Mouse (Mus musculus) erythroid progenitor cell, adult 5-6 weeks (primary cell): ENCODE data around the gene Lrrc36. TPM values are rescaled to one million over a fixed set of nuclear protein-coding genes. Genes with fewer than 3 reads are reported as not detected.

ENCODE experiments used
- ATAC-seq: replicated peaks from 2 replicates; pipeline ENCODE4 v1.8.0; 2016; ENCODE audit warnings: moderate number of reproducible peaks, mild to moderate bottlenecking, moderate TSS enrichment, inconsistent platforms; ENCODE audit not compliant: poor library complexity, low FRiP score, severe bottlenecking
- total RNA-seq, 2 experiments: library from RNA; stranded (forward) in 1 of 2; stranded (reverse) in 1 of 2; fragments of 150-400 nt in 1 of 2; fragments of 186-747, 209-891 nt in 1 of 2; gene quantifications; 2 replicates each; pipeline versions ENCODE4 v1.2.3 to v1.2.4; 2015 to 2017; ENCODE audit warnings: low replicate concordance in 2 of 2

The Lrrc36 gene
- total RNA-seq, 2 experiments from 2014 or later, result not detected

DNA sequence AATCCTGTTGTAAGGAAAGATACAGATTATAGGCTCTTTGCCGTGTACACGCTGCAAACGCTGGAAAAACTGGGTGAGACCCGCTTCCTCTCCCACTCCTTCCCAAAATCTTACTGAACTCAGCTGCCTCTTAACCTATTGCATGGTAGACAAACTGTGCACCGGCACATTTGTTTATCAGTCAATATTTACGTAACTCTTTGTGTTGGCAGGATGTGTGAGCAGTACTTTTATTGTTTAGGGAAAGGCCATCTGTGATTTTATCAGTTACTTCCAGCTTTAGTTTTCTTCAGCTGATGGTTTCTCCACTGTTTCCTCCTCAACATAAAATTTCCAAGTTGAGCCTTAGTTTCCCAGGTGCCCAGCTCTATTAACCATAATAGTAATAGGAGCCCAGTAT lies 13.5 kb downstream of the Lrrc36 start:
- ATAC-seq, result no peak

DNA sequence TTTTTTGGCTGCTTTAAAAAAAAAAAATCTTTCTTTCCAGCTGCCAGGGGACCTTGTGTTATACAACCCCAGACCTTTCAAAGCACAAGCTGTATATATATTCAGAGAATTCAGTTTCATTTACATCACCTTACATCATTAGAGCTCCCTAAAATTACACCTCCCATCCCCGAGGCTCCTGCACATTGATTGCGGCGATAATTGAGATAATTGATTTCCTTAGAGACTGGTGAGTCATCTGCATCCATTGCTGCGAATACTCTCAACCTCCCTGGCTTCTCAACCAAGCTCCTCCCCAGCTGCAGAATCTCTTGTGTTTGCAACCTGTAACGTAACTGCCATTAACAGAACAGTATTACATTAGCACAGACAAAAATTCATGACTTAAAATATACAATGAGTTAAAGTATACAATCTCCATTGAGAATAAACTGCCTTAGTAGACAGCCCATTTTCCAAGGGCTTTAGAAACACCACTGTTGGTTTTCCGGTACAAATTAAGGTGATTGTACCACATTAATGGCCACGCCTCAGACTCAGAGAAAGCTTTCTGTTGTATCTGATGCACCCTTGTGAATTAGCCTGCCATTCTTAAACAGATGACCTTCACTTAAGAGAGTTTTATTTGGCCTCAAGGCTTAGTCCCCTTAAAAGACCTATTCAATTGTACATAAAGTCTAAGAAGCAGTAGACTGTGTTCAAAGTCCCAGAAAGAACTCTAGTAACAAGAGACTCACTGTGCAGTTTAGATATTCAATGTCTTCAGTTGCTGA lies 18.6 kb downstream of the Lrrc36 start:
- no peak for ATAC-seq

DNA sequence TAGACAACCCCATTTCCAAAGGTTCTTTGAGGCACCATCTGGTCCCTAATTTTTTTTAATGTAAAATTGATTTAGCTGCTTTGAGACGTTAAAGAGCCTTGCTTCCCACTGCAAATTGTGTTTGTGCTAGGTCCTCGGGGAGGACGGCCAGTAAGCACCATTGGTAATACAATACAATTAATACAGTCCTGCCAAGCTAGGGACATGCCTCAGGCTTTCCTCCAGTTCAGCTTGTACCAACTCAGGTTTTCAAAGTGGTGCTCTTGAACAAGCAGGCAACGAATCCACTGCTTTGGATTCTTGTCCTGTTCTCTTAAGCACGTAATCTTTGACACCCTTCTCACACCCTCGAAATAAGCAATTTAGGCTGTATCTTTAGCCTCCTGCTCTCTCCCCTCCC lies 19.6 kb downstream of the Lrrc36 start:
- ATAC-seq, result no peak

DNA sequence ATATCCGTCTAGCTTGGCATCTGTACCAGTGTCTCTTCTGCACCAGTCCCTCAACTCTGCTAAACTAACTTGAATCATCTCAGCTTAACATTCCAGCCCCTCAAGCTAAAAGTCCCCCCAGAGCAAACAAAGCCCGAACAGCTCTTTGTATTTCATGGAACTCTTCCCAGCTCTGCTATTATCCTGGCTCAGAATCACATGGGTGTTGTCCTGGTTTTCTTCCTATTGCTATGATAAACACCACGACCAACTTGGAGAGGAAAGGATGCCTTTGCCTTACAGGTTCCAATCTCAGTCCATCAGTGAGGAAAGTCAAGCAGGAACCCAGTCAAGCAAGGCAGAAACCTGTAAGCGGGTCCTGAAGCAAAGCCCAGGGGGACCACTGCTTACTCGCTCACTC lies 20.1 kb downstream of the Lrrc36 start:
- 0 out of 2 replicates have a peak, but pooled peaks have one; percentile 19 for ATAC-seq

DNA sequence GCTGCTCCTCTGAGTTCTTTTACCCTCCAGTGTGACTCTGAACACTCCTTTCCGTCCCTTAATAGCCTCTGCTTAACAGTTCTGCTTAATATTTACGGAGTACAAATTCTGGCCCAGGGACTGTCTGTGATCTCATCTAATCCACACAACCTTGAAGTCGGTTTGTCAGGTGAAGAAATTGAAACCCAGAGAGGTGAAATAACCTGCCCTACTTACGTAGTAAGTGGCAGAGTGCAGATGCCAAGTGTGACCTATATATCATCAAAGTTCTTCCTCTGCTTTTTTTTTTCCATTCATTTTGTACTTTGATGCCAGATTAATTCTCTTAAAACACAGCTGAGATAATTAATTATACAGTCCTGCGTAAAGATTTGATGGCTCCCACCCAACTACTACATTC lies 20.8 kb downstream of the Lrrc36 start:
- ATAC-seq, result no peak

DNA sequence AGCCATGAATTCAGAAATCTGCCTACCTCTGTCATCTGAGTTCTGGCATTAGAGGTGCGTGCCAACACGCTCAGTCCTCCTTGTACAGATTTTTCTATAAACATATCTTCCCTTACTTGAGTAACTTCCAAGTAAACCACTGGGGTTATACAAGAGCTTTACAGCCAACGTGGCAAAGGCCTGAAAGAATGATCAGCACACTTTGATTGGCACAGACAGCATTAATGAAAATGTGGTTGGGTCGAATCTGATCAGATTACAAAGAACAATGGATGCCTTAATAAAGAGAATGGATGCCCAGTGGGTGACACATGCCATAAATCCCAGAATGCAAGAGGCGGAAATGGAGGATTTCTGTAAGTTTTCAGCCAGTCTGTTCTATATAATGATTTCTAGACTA lies 22.8 kb downstream of the Lrrc36 start:
- no peak for ATAC-seq

DNA sequence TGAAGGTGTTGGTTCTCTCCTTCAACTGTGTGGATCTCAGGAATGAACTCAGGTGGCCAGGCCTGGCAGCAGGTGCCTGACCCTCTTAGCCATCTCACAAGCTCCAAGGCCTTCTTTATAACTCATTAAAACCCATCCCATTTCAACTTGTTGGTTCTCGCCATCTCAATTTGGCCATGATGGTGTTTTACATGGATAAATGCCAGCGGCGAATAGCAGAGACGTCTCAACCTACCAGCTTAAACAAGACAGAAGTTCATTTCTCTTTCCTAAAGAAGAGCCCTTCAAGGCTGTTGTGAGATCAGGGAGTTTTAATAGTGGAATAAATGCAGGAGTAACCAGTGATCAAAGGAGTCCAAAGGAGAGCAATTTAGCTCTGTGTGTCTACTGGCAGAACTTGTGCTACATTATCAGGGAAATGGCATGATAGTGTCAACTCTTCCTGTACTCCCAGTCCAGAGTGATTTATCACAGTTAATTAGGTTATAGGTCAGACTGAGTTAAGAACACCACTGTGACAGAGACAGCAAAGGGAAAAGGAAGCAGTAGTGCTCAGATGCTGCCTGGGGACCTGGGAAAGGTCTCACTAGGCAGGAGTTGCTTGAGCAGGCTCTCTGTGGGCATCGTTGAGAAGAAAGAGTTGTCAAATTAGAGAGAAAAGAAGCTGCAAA lies 23.8 kb downstream of the Lrrc36 start:
- no peak for ATAC-seq

DNA sequence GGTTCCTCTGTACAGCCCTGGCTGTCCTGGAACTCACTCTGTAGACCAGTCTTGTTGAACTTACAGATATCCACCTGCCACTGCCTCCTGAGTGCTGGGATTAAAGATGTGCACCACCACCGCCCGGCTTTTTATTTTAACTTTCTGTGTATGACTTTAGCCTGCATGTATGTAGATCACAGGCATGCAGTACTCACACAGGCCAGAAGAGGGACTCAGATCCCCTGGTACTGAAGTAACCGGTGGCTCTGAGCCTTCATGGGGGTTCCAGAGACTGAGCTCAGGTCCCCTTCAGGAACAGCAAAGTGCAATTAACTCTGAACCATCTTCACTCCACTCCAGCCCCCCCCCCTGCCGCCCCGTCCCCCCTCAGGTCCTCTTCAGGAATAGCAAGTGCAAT lies 25.5 kb downstream of the Lrrc36 start:
- ATAC-seq, result peak; percentile 77

DNA sequence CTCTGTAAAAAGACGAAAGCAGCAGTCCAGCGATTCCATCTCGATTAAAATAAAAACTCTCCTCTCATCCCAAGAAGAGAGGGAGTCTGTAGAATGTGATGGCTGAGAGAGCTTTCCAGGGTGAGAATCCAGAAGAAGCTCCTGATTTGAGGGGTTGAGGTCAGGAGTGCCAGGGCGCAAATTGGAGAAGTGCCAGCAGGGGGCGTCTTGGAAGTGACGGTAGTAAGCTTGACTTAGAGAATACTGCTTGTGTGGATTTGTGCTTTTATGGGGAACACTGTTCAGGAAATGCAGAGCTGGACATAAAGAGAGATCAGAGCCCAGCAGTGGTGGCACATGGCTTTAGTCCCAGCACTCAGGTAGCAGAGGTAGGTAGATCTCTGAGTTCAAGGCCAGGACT lies 28.1 kb downstream of the Lrrc36 start:
- peak; percentile 65; the same call in 1 of the 2 replicates for ATAC-seq

DNA sequence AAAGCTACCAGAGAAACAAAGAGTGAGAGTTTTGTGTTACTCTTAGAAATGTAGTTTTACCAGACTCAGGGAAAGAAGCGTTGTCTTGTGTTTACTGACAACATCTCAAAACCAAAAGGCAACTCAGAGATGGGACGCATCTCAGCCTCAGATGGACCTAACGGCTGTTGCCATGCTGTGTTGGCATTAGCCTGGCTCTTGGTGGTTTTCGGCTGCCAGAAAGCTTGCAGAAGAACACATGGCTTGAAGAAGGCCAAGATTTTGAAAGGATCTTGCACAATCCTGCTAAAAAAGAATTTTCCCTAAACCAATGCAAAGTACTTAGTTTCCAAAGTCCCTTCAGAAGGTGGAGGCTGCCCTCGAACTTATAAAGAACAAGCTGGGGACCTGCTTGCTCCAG lies 29.3 kb downstream of the Lrrc36 start:
- no peak for ATAC-seq

DNA sequence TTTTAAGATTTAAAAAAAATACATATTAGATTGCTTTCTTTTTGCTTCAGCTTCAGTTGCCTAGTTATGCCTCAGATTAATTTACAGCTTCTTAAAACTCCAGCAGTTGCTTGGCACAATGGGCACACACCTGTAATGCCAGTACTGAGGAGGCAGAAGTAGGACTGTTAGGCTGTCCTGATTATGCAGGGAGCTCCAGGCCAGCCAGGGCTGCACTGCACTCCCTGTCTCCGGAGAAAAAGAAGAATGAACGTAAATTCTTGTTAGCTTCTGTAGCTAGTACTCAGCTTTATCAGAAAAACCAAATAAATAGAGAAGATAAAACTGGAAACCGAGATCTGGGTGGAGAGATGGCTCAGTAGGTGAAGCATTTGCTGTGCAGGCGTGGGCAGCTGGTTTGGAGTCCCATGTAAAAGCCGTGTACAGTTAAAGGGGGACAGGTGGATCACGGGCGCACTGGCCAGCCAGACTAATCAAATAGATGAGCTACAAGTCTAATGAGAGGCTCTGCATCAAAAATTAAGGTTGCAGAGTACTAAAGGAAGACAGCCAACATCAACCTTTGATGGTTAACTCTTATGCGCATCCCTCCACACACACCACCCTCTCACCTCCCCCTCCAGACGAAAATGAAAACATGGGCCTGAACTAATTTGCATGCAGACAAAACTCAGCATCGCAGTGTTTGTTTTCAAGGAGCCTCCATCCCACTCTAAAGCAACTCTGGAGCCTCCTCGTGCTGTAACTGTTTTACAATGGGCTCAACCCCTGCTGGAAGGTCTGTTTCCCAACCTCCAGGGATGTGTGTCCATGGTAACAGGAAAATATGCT lies 32.1 kb downstream of the Lrrc36 start:
- ATAC-seq, result no peak

DNA sequence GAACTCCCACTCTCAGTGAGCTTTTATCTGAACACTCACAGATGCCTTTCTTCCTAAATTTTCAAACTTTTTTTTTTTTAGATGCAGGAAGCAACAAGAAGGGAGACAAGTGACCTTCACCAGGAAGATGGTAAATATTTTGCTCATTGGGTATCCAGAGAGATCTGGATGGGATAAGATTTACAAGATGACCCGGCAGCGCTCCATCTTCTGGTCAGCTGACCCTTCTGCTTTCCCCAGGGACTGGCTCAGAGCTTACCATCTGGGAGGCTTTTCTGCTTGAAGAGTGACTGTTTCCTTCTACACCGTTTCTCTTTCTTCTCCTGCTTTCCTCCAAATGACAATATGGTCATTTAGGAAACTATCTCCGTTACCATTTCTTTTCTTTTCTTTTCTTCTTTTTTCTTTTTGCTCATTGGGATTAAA lies 32.8 kb downstream of the Lrrc36 start:
- no peak for ATAC-seq

DNA sequence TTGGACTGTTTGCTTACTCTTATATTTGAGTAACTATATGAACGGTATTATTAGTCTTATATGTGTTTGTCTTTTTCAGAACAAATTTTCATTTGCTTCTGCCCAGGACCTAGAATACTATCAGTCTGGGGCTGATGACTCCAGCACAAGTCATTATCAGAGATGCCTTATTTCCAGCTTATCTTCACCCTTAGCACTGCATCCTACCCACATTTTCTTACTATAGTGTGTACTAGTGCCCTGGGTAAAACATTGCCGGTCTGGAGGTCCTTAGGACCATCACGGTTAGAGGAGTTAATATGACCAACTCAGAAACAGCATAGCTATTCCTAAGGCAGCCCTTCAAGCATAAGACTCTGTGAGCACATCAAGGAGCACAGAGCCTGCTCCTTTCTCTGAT lies 34.8 kb downstream of the Lrrc36 start:
- ATAC-seq, result peak; percentile 82

DNA sequence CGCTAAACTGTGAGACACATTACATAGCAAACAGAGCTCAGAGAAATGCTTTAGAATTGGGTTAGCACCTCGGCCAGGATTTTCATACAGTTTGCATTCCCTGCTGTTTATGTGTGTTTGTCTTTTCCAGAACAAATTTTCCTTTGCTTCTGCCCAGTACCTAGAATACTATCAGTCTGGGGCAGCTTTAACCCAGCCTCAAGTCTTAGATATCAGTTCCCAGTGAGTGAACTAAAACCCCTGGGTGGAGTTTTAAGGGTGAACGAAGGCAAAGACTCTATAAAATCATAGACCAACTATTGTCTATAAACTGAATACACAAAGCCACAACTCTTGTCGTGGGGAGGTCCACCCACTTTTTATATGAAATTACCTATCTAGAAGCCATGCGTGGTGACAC lies 35.2 kb downstream of the Lrrc36 start:
- ATAC-seq, result peak; percentile 87

DNA sequence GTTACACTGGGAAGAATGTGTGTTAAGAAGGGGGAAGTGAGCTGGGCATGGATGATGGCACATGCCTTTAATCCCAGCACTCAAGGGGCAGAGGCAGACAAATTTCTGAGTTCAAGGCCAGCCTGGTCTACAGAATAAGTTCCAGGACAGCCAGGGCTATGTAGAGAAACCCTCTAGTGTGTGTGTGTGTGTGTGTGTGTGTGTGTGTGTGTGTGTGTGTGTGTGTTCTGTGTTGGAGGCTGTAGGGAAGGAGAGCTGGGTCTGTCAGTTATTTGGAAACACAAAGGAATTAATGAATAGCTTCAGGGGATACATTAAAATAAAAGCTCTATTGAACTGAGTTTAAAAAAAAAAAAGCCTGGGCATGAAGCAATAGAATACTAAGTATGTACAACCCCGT lies 37.6 kb downstream of the Lrrc36 start:
- ATAC-seq, result no peak

DNA sequence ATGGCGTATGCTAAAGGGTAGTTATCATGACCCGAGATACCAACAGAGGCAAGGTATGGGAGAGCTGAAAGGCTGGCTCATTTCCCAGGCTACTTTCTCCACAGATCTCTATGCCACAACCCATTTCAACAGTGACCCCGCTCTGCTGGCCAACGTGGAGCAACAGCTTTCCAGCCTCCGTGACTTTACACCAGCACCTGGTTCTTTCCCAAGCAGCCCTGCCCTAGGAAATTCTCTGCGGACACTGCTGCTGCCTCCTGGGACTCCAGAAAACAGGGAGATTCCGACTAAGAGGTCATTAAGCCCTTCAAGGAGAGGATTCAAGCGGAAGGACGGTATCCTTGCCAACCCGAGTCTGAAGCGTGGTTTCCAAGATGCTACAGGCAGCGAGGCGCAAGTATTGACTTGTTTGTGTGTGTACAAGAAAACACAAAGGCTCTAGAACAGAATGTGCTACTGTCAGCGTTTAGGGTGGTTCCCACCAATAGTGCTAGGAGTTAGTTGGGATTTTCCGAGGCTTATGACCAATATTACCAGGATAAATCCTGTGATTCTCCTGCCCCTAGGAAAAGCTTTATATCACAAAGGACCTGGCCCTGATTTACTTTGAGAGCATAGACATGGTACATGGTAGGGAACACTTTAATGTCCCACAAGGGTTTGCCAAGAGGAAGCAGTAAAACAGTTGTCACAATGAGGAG lies 38.7 kb downstream of the Lrrc36 start:
- no peak for ATAC-seq

DNA sequence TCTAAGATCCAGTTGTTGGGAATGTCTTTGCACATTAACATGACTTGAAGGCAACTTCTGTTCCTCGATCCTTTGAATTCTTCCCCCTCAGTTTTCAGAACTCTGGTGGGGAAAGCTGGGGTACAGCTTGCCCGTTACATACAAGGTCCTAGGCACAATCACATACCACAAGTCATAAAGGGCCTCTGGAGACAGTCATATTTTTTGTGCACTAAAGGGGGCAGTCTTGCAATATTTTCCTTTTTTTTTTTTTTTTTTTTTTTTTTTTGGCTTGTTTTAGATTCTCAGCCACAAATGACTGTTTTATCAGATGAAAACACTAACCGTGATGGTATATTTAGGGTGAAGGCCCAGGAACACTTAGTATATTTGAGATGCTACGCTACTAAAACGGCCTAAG lies 39.9 kb downstream of the Lrrc36 start:
- ATAC-seq, result no peak; the same call in 1 of the 2 replicates

DNA sequence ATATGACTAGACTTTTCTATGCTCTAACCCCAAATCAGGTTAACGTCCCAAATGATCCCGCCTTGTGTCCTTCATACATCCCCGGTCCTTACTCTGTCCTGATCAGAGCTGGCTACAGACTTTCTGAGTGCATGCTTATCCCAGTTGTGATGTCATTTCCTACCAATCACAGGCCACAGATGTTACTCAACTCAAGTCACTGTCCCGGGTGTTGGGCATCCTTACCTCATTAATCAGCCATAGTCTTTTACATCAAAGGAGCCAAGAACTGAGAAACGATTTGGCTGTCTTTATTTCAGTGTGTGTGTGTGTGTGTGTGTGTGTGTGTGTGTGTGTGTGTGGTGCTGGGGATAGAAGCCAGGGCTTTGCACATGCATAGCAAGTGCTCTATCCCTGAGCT lies 40.7 kb downstream of the Lrrc36 start:
- ATAC-seq, result no peak

DNA sequence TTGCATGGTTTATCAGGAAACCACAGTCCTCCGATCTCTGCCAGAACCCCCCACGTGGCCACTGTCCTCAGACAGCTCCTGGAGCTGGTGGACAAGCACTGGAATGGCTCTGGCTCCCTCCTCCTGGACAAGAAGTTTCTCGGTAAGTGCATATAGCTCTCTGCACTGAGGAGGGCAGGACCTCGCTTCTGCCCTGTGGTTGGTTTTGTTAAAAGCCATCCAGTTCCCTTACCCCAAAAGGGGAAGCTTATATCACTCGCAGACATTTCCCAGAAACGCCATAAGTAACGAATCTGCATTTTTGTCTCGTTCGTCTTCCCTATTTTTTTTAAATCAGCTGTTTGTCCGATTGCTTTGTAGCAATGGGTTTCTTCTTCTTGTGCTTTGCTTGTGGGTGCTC lies 41.8 kb downstream of the Lrrc36 start:
- ATAC-seq, result peak; percentile 63
